9 mouse cellular contexts compared by ENCODE assay signal in the genomic region with DNA sequence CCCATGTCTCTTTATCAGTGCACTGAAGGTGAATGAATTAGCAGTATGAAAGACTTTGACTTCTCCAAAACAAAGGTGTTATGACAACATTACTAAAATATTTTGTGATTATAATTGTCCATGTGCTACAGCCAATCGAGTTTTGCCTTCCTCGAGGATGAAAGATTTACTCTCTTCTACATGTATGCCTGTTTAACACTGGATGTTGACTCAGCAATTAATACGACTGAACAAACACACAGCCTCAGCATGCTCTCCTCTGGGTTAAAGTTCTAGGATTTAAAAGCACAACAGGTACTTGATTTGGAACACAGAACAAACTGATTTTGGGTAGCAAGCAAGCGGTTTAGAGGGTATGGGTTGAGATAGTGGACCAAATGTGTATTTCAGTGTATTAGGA. TPM values are rescaled to one million over a fixed set of nuclear protein-coding genes. Genes with fewer than 3 reads are reported as not detected.
A peak's percentile ranks its signal among the peaks of the same experiment; 100 is the strongest.
DNase-seq lines count a peak whose midpoint lies in the region; ATAC-seq and TF ChIP-seq lines count a peak whose summit lies in the region.
"Had no signal": no experiment of that assay in that cellular context is flagged by ENCODE, and none has a peak within 500 bp of the region (broad histone marks: within the 10 kb centered on the region; RNA-seq: fewer than 3 reads in every experiment).

No protein-coding gene starts in this region.

- H3K9me3 ChIP-seq in hindbrain, postnatal 0 days (ENCODE audit: low read length), result peaks cover 4% of the 10 kb centered on the region; the same call in 1 of the 2 replicates
- peaks cover 9% of the 10 kb centered on the region for H3K9me3 ChIP-seq in neural tube, embryonic 13.5 days

- H3K9ac ChIP-seq in hindbrain, postnatal 0 days (replicated peaks; ENCODE audit: low read length), result peak overlapping the region; percentile 70; the same call in 1 of the 2 replicates
- H3K9ac ChIP-seq in neural tube, embryonic 13.5 days, result peak overlapping the region; percentile 81; the same call in 1 of the 2 replicates

- no peak for DNase-seq in left cerebral cortex, adult 2 months (ENCODE audit: extremely low spot score in 1 of 2, low spot score in 2 of 2)
- no peak for DNase-seq in left cerebral cortex, postnatal 25 days (ENCODE audit: low spot score in 2 of 2)
- peak; percentile 7 for DNase-seq in brain, adult 2 months (ENCODE audit: low read depth, low spot score)
- DNase-seq in hindbrain, postnatal 0 days (ENCODE audit: low spot score), result no peak
- DNase-seq in right cerebral cortex, postnatal 25 days, result no peak
- DNase-seq in left cerebral cortex, postnatal 36 days (ENCODE audit: low spot score in 2 of 2), result no peak
- DNase-seq in layer of hippocampus, postnatal 14 days (ENCODE audit: low spot score in 2 of 2), result no peak
- DNase-seq: gastrocnemius, postnatal 14 days had no signal

- TF ChIP-seq CTCF in left cerebral cortex, adult 2 months (IDR thresholded peaks at IDR 0.05), result no peak
- TF ChIP-seq CTCF in hindbrain, postnatal 0 days (IDR thresholded peaks at IDR 0.05; ENCODE audit: low read depth), result no peak

- intact Hi-C loops in left cerebral cortex, adult 2 months (cut with DNase I), result no loop called here
- intact Hi-C loops in left cerebral cortex, postnatal 25 days (cut with DNase I), result loop anchor here (5.0 kb wide), 1 partner anchor 120 kb away; no protein-coding TSS in a partner anchor
- intact Hi-C loops in left cerebral cortex, postnatal 36 days (cut with DNase I), result loop anchor here (5.0 kb wide), 1 partner anchor 100 kb away; no protein-coding TSS in a partner anchor

- peak overlapping the region; percentile 11; the same call in 1 of the 2 replicates for H3K4me3 ChIP-seq in left cerebral cortex, adult 2 months
- H3K4me3 ChIP-seq in hindbrain, postnatal 0 days (ENCODE audit: low read length), result peak overlapping the region; percentile 93
- peak overlapping the region; percentile 98 for H3K4me3 ChIP-seq in neural tube, embryonic 13.5 days

- 42% methylated on average over 4 of the region's 4 CpGs for WGBS in hindbrain, postnatal 0 days
- 60% methylated on average over 4 of the region's 4 CpGs for WGBS in neural tube, embryonic 13.5 days

- peak overlapping the region; percentile 61 for H3K4me2 ChIP-seq in hindbrain, postnatal 0 days (ENCODE audit: low read depth, low read length)
- H3K4me2 ChIP-seq in neural tube, embryonic 13.5 days, result peak overlapping the region; percentile 66

- ATAC-seq in hindbrain, postnatal 0 days, result no peak
- ATAC-seq in neural tube, embryonic 13.5 days (ENCODE audit: low read depth), result no peak

- no peaks in the 10 kb centered on the region for H3K4me1 ChIP-seq in hindbrain, postnatal 0 days (ENCODE audit: insufficient read depth, low read length)
- peaks cover 16% of the 10 kb centered on the region for H3K4me1 ChIP-seq in neural tube, embryonic 13.5 days (replicated peaks)

- H3K27me3 ChIP-seq in hindbrain, postnatal 0 days (ENCODE audit: insufficient read depth, low read length), result no peaks in the 10 kb centered on the region
- no peaks in the 10 kb centered on the region for H3K27me3 ChIP-seq in neural tube, embryonic 13.5 days

- no peaks in the 10 kb centered on the region for H3K36me3 ChIP-seq in hindbrain, postnatal 0 days (ENCODE audit: insufficient read depth, low read length)
- H3K36me3 ChIP-seq in neural tube, embryonic 13.5 days, result no peaks in the 10 kb centered on the region

- H3K27ac ChIP-seq in left cerebral cortex, adult 2 months, result peak overlapping the region; percentile 79
- peak overlapping the region; percentile 86; the same call in 1 of the 2 replicates for H3K27ac ChIP-seq in hindbrain, postnatal 0 days
- peak overlapping the region; percentile 92; the same call in 1 of the 2 replicates for H3K27ac ChIP-seq in neural tube, embryonic 13.5 days (replicated peaks)

RNA-seq across cellular contexts. Expression of a gene that starts 1.6 kb away (rescaled TPM):
- 10 to 100 TPM; 47.8 to 51.3 TPM for total RNA-seq in left cerebral cortex, adult 2 months (2021)
- 10 to 100 TPM; 49.3 to 56.8 TPM for total RNA-seq in left cerebral cortex, postnatal 25 days (2021)
- total RNA-seq in hindbrain, postnatal 0 days (2014; rRNA removed), result 21.9 and 24.9 TPM in 2 replicates
- polyA plus RNA-seq in hindbrain, postnatal 0 days (2015; fragmentation: Nextera tagmentation; extraction: Ambion mirVana), result 8.1 and 8.5 TPM in 2 replicates
- polyA plus RNA-seq in neural tube, embryonic 13.5 days (2015; fragmentation: Nextera tagmentation; extraction: Ambion mirVana), result 7.9 and 8.6 TPM in 2 replicates
- total RNA-seq in left cerebral cortex, postnatal 36 days (2021), result 10 to 100 TPM; 53.4 to 60.6 TPM
- total RNA-seq in layer of hippocampus, postnatal 14 days (2021), result 10 to 100 TPM; 49.9 to 53.9 TPM

Comparison
In these comparisons a context has a peak if more than half of its experiments do, and no peak if none do; other contexts are left out.
1. H3K4me3 ChIP-seq: peak in every context shown above with its lines; median percentile 98 in neural tube, embryonic 13.5 days; 93 in hindbrain, postnatal 0 days; 11 in left cerebral cortex, adult 2 months.